Mouse (Mus musculus) hindbrain, postnatal 0 days (tissue): ENCODE data around the gene Nr1i2. TPM values are rescaled to one million over a fixed set of nuclear protein-coding genes. Genes with fewer than 3 reads are reported as not detected.

Source experiments
- ATAC-seq: fragments of 200-750 bp; cut with Nextera tagmentation; 2 replicates; pipeline ENCODE4 v1.8.0; 2017; ENCODE audit warnings: mild to moderate bottlenecking, moderate TSS enrichment, moderate library complexity
- DNase-seq: peaks from one replicate; pipeline ENCODE4 v3.0.0-alpha.2; 2015; ENCODE audit warnings: low spot score
- H3K27ac ChIP-seq: fragments of 300-500 bp; sonication (generic); 2 replicates; pipeline ENCODE4 v1.5.1; 2014; ENCODE audit warnings: mild to moderate bottlenecking
- H3K27me3 ChIP-seq: fragments of 300-500 bp; sonication (generic); 2 replicates; pipeline ENCODE4 v1.6.1; 2014; ENCODE audit warnings: low read length, mixed read lengths; ENCODE audit not compliant: insufficient read depth
- H3K36me3 ChIP-seq: fragments of 300-500 bp; sonication (generic); 2 replicates; pipeline ENCODE4 v1.6.1; 2014; ENCODE audit warnings: low read length, mixed read lengths; ENCODE audit not compliant: insufficient read depth
- H3K4me1 ChIP-seq: fragments of 300-500 bp; sonication (generic); 2 replicates; pipeline ENCODE4 v1.6.1; 2014; ENCODE audit warnings: antibody characterized with exemption, low read length, mixed read lengths; ENCODE audit not compliant: insufficient read depth
- H3K4me2 ChIP-seq: fragments of 300-500 bp; sonication (generic); 2 replicates; pipeline ENCODE4 v1.6.1; 2014; ENCODE audit warnings: low read depth, mild to moderate bottlenecking, low read length, moderate library complexity, mixed read lengths
- H3K4me3 ChIP-seq: fragments of 300-500 bp; sonication (generic); 2 replicates; pipeline ENCODE4 v1.5.1; 2014; ENCODE audit warnings: low read length
- H3K9ac ChIP-seq: fragments of 300-500 bp; sonication (generic); replicated peaks from 2 replicates; pipeline ENCODE4 v1.6.1; 2014; ENCODE audit warnings: mild to moderate bottlenecking, low read length, moderate library complexity, mixed read lengths
- H3K9me3 ChIP-seq: fragments of 300-500 bp; sonication (generic); 2 replicates; pipeline ENCODE4 v1.6.1; 2016; ENCODE audit warnings: low read length, mixed read lengths
- CTCF ChIP-seq: IDR thresholded peaks from 2 replicates; pipeline ENCODE4 v1.5.1; 2016; ENCODE audit warnings: antibody characterized with exemption, control low read depth, low read depth
- WGBS: fragments of 180-500 bp; shearing (Covaris S2); extraction: QIAGEN DNeasy Blood & Tissue Kit; methylation state at CpG from one replicate; pipeline ENCODE4 v1.1.7; 2014; 5-methylcytosine and 5-hydroxymethylcytosine counted together
- polyA plus RNA-seq: library from polyadenylated mRNA; unstranded; fragments of >200 nt; fragmentation: Nextera tagmentation; extraction: Ambion mirVana; gene quantifications from 2 replicates; pipeline ENCODE4 v1.2.1, GENCODE M21; 2015
- total RNA-seq: library from RNA; depleted of rRNA; stranded (reverse); fragments of >200 nt; gene quantifications from 2 replicates; pipeline ENCODE4 v1.2.3, GENCODE M21; 2014

Gene Nr1i2
- total and polyA plus RNA-seq, 2 experiments from 2014 or later = 0.05 TPM; not detected in 1

GRCm38 (mm10) chr16:38306571-38307220 is 12.1 kb upstream of the Nr1i2 start:
- Histone ChIP-seq H3K27ac (no peak overlapping the region), H3K36me3 (no peaks in the 10 kb centered on the region), H3K4me2 (no peak overlapping the region), H3K27me3 (no peaks in the 10 kb centered on the region), H3K4me1 (no peaks in the 10 kb centered on the region), H3K9me3 (no peaks in the 10 kb centered on the region), H3K9ac (no peak overlapping the region), H3K4me3 (no peak overlapping the region)
- no peak for DNase-seq
- 48% methylated on average over 18 of the region's 18 CpGs for WGBS
- ATAC-seq = 0 out of 2 replicates have a peak, but pooled peaks have one; percentile 24
- peak; percentile 59 for TF ChIP-seq CTCF

- no peak for TF ChIP-seq CTCF
- H3K4me3 ChIP-seq = no peak overlapping the region
- 69% methylated on average over 17 of the region's 17 CpGs for WGBS
- no peaks in the 10 kb centered on the region for H3K4me1 ChIP-seq
- no peak for ATAC-seq
- no peak for DNase-seq
- H3K9me3 ChIP-seq = no peaks in the 10 kb centered on the region
- no peak overlapping the region for H3K9ac ChIP-seq
- H3K4me2 ChIP-seq = no peak overlapping the region
- no peak overlapping the region for H3K27ac ChIP-seq
- H3K36me3 ChIP-seq = no peaks in the 10 kb centered on the region
- H3K27me3 ChIP-seq = no peaks in the 10 kb centered on the region
These were observed 10.0 kb upstream of the Nr1i2 start for GRCm38 (mm10) chr16:38304460-38305194.

DNA sequence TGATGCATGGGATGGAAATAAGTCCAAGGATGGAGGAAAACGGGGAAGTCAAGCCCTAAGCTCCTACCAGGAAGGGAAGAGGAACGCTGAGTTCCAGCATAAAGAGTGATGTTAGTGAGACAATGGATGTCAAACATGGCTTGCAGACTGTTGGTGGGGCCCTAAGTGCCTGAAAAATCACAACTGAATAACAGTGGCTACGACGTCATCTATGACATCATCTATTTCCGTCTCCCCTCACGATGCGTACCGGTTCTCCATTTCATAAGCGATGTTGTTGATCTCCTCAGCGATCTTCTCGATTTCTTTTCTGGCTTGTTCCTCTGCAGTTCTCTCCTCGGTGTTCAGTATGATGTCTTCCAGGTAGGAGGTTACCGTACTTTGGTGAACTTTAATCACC is 7.7 kb upstream of the Nr1i2 start:
- DNase-seq (no peak), ATAC-seq (no peak)
- no peak for TF ChIP-seq CTCF
- H3K4me2 ChIP-seq = no peak overlapping the region
- no peak overlapping the region for H3K9ac ChIP-seq
- 92% methylated on average over 13 of the region's 13 CpGs for WGBS
- no peaks in the 10 kb centered on the region for H3K36me3 ChIP-seq
- no peaks in the 10 kb centered on the region for H3K4me1 ChIP-seq
- H3K27me3 ChIP-seq = no peaks in the 10 kb centered on the region
- no peaks in the 10 kb centered on the region for H3K9me3 ChIP-seq
- H3K27ac ChIP-seq = no peak overlapping the region
- H3K4me3 ChIP-seq = no peak overlapping the region

DNA sequence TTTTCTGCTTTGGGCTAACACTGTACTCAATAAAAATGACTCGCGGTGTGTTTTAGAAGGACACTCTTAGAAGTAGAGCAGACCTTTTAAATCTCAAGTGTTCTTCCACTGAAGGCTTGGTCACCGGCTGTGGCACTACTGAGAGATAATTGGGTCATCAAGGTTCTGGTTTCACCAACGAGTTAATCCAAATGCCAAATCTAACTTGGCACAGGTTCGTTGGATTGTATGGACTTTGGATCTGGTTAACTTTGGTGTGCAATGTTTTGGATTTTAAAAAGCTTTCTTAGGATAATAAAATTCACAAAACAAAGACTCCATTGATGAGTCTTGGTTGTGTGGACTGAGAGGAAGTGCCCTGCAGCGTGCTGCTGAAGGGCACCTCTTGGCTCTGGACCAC is 3.8 kb upstream of the Nr1i2 start:
- no peak for TF ChIP-seq CTCF
- Histone ChIP-seq H3K36me3 (no peaks in the 10 kb centered on the region), H3K4me2 (no peak overlapping the region), H3K4me1 (no peaks in the 10 kb centered on the region), H3K27ac (no peak overlapping the region), H3K27me3 (no peaks in the 10 kb centered on the region), H3K9ac (no peak overlapping the region), H3K4me3 (no peak overlapping the region), H3K9me3 (no peaks in the 10 kb centered on the region)
- DNase-seq (no peak), ATAC-seq (no peak)
- 81% methylated on average over 6 of the region's 6 CpGs for WGBS

GRCm38 (mm10) chr16:38295349-38295930 is 816 bp upstream of the Nr1i2 start:
- whole genome bisulfite sequencing = 48% methylated on average over 5 of the region's 5 CpGs
- no peaks in the 10 kb centered on the region for H3K27me3 ChIP-seq

DNA sequence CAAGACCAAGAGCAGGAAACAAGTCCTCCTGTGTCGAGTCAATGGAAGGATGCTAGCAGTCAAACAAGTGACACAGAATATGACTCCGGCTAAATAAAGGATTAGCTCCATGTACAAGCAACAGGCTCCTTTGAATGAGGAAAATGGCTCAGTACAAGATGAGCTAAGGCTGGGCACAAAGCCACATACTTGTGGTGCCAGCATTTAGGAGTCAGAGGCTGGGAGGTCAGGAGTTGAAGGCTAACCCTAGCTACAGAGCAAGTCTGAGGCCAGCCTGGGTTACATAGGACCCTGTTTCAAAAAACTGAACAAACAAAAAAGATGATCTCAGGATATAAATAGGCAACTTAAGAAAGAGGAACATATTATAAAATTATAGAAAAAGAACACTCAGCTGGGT is 4.5 kb downstream of the Nr1i2 start:
- Histone ChIP-seq H3K4me3 (no peak overlapping the region), H3K36me3 (no peaks in the 10 kb centered on the region), H3K9ac (no peak overlapping the region), H3K9me3 (no peaks in the 10 kb centered on the region), H3K4me2 (no peak overlapping the region), H3K27me3 (no peaks in the 10 kb centered on the region), H3K27ac (no peak overlapping the region), H3K4me1 (no peaks in the 10 kb centered on the region)
- TF ChIP-seq CTCF = no peak
- DNase-seq = no peak
- 66% methylated on average over 2 of the region's 2 CpGs for WGBS
- ATAC-seq = no peak

More at GRCm38 (mm10) chr16:38295349-38295930, 816 bp upstream of the Nr1i2 start:
- Histone ChIP-seq H3K9ac (no peak overlapping the region), H3K36me3 (no peaks in the 10 kb centered on the region), H3K4me1 (no peaks in the 10 kb centered on the region), H3K9me3 (no peaks in the 10 kb centered on the region), H3K4me2 (no peak overlapping the region), H3K27ac (no peak overlapping the region), H3K4me3 (no peak overlapping the region)
- peak; percentile 38 for TF ChIP-seq CTCF
- ATAC-seq (no peak), DNase-seq (no peak)
